Mouse (Mus musculus): ENCODE results near the gene Plcxd1. TPM values are rescaled to one million over a fixed set of nuclear protein-coding genes. Genes with fewer than 3 reads are reported as not detected.

Gene Plcxd1
- 3.6 and 4.3 TPM in 2 replicates for polyA plus RNA-seq (2012; rRNA removed; ENCODE audit: low replicate concordance)

DNA sequence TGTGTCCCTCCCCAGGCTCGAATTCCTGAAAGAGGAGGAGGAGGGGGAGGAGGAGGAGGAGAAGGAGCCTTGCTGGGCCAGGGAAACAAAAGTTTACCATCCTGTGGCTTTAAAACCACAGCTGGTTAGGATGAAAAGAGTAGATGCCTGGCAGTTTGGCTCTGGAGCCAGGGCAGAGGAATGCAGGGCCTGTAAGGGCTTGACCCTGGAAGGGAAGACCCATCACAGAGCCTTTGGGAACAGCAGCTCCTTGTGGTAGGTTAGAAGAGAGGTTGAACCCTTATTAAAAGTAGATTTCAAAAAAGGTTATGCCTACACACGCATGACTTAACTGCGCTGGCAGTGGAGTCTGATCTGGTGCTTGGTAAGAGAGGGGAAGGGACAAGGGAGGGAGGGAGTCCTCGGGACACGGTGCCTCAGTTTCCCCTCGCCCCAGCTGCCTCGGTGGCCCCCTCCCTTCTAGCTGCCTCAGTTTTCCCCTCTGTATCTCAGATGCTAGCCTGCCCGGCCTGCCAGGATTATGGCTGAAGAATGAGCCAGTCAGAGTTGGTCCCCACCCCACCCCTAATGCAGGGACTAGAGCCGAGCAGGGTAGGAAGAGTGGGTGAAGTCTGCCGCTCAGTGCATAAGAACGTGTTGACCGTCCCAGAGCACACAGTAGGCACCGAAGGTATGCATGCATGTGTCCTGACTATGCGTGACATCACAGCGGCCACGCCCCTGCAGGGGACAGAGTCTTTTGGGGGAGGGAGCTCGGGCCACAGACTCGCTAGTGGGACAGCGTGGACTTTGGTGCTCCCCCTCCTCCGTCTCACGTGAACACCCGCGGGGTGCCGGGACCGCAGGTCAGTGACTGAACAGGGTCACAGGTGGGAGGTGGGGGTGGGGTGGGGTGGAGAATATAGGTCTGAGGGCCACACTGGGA lies at the start of gene Plcxd1:
Gene Plcxd1, plus strand, starts transcription at position 314 of the 925 bp plus-strand sequence.

DNA sequence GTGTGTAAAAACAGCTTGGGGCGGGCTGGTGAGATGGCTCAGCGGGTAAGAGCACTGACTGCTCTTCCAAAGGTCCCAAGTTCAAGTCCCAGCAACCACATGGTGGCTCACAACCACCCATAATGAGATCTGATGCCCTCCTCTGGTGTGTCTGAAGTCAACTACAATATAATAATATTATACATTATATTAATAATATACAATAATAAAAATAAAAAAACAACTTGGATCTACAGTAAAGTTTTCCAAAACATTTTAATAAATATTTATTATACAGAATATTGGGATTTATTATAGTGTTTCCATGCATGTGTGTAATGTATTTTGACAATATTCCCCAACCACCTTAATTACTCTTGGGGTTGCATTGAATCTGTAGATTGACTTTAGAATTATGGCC lies 27.4 kb upstream of the Plcxd1 start, which contains the start of gene Gm17655:
Gene Gm17655, minus strand, starts transcription at position 101 of the 400 bp plus-strand sequence.

DNA sequence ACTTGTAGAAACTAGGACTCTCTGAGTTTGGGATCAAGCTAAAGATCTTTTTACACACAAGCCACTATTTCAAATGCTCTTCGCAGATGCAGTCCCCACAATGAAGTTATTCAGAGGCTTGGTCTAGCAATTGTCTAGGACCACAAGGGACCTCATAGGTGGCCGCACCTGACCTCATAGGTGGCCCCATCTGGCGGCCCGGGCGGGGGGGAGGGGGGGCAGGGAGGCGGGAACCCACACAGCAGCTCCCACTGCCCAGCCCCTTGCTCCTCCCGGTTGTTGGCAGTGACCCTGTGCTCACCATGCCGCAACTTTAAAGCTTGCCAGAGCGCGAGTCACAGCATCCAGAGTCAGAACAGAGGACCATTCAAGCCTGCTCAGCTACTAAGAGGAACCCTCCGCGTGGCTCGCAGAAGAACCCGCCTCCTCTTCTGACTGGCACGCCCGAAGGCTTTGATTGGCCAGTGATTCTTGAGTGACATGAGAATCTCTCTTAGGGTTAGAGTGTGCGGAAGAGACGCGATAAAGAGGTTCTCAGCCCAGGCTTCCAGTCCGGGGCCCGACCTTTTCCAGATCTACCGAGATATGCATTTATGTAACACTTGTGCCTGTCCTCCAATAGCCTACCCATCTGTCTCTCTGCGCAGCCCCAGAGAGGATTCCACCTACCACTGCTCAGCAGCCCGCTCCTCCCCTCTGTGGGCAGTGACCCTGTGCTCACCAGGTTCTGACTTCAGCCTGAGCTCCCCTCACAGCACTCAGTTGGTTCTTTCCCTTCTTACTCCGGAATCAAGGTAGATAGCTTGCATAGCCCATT lies 5.5 kb upstream of the Plcxd1 start, which contains the start of gene Gm35315:
Gene Gm35315, minus strand, starts transcription at position 391 of the 817 bp plus-strand sequence.

DNA sequence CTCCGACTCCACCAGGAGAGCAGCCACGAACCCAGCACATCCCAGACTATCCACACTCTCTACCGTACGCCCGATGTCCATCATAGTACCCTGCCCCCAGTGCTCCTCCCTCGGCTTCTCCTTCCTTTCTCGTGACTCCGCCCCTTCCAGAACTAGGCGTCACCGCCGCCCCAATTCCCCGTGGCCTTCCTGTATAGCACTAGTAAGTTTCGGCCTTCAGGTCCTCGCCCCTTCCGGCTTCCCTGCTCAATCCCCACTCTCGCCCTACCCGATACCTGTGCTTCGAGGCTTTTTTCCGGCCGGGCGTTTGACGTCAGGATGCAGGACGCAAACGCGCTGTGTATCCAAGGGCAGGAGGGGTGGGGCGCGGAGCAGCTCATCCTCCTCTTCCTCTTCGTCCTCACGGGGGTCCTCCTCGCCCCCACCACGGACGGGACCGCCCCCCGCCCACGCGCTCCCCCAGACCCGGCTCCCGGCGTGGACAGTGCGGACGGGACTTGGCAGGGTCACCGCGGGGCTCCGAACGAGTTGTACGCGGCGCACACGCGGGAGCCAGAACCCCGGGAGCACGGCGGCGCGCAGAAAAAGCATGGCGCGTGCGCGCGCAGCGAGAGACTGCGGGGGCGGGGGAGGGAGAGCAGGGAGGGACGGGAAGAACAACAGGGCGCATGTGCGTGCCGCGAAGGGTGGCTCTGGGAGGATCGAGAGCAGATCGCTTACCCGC lies 8.0 kb downstream of the Plcxd1 start, which contains the start of gene Gtpbp6:
Gene Gtpbp6, minus strand, starts transcription at position 617 of the 724 bp plus-strand sequence.

DNA sequence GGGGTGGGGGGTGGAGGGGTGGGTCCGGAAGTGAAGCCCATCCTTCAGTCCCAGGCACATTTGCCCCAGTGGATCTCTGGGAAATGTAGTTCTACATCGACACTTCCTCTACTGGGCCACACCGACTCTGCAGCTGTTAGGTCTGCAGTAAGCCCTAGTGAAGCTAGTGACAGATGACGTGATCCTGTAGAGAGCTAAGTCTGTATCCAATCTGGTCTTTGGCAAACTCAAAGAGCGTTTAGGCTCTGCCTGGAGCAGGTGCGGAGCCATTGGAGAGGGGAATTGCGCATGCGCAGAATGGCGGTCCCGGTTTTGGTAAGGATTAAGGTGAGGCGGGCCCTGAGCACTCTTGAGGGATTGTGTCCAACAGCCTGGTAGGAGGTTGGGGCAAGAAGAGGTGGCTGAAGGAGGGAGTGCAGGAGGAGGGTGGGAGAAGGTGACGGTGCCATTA lies 10.2 kb downstream of the Plcxd1 start, which contains the start of gene Zfp605:
Gene Zfp605, plus strand, starts transcription at position 102 of the 451 bp plus-strand sequence.

DNA sequence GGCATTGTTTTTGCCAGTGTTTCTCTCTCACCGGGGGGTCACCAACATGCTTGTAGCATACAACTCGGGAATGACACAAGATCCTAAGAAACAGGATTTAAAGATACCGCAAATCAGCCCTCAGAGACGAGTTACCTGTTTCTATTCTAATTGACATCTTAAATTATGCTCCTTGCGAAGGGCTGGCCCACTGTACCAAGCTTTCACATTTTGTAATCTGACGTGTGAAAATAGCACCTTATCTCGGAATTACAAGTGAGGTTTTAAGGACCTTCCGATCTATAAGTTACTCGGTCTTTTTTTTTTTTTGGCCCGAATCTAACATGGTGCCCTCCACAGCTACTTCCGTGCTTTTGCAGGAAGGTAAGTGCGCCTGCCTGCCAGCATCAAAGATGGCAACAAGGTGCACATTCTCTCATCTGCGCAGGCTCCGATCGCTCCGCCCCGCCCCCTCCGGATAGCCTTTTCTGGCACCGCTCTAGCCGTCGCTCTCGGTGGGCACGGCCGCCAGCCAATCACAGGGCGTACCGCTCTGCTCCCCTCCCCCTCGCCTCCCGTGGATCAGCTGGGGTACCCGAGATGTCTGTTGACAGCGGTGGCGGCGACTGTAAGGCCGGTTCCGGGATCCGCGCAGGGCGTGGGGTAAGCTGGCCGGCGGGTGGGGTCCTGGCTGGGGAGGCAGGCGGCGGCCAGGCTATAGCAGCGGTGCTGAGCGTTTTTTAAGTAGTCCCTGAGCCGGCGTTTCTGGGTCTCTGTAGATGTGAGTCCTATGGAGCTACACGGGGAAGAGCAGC lies 35.7 kb downstream of the Plcxd1 start, which contains the start of gene Chfr:
Gene Chfr, plus strand, starts transcription at position 550 of the 794 bp plus-strand sequence.

Other genes starting within 250 kb of the Plcxd1 start
- 1.3 and 3.5 TPM in 2 replicates for gene Gm15446, start 176.6 kb upstream of the Plcxd1 start, polyA plus RNA-seq (2012; rRNA removed; ENCODE audit: low replicate concordance)
- gene Zfp932, start 103.4 kb upstream of the Plcxd1 start, polyA plus RNA-seq (2012; rRNA removed; ENCODE audit: low replicate concordance): 1.6 and 8.3 TPM in 2 replicates
- gene Gm17655, start 27.5 kb upstream of the Plcxd1 start, polyA plus RNA-seq (2012; rRNA removed; ENCODE audit: low replicate concordance): 0.68 TPM in 1 of 2 replicates, not detected in the other
- gene Gm35315, start 5.5 kb upstream of the Plcxd1 start, polyA plus RNA-seq (2012; rRNA removed; ENCODE audit: low replicate concordance): 0.06 and 0.22 TPM in 2 replicates
- 96.9 and 180 TPM in 2 replicates for gene Gtpbp6, start 8.2 kb downstream of the Plcxd1 start, polyA plus RNA-seq (2012; rRNA removed; ENCODE audit: low replicate concordance)
- gene Zfp605, start 10.1 kb downstream of the Plcxd1 start, polyA plus RNA-seq (2012; rRNA removed; ENCODE audit: low replicate concordance): 0.18 and 0.70 TPM in 2 replicates
- gene Chfr, start 35.9 kb downstream of the Plcxd1 start, polyA plus RNA-seq (2012; rRNA removed; ENCODE audit: low replicate concordance): 47.0 and 73.3 TPM in 2 replicates
- gene Golga3, start 76.7 kb downstream of the Plcxd1 start, polyA plus RNA-seq (2012; rRNA removed; ENCODE audit: low replicate concordance): 6.5 and 8.6 TPM in 2 replicates
- gene Ankle2, start 131.0 kb downstream of the Plcxd1 start, polyA plus RNA-seq (2012; rRNA removed; ENCODE audit: low replicate concordance): 10.1 and 12.8 TPM in 2 replicates
- gene Pgam5, start 169.9 kb downstream of the Plcxd1 start, polyA plus RNA-seq (2012; rRNA removed; ENCODE audit: low replicate concordance): 18.0 and 26.8 TPM in 2 replicates
- gene Pxmp2, start 186.2 kb downstream of the Plcxd1 start, polyA plus RNA-seq (2012; rRNA removed; ENCODE audit: low replicate concordance): 14.3 and 29.8 TPM in 2 replicates
- 3.5 and 4.5 TPM in 2 replicates for gene Pole, start 186.3 kb downstream of the Plcxd1 start, polyA plus RNA-seq (2012; rRNA removed; ENCODE audit: low replicate concordance)
- 0.67 and 1.4 TPM in 2 replicates for gene P2rx2, start 243.2 kb downstream of the Plcxd1 start, polyA plus RNA-seq (2012; rRNA removed; ENCODE audit: low replicate concordance)
- not detected in 2 replicates for gene Lrcol1, start 244.8 kb downstream of the Plcxd1 start, polyA plus RNA-seq (2012; rRNA removed; ENCODE audit: low replicate concordance)